Comparison of ENCODE assay signal across 22 mouse cellular contexts in the genomic region with DNA sequence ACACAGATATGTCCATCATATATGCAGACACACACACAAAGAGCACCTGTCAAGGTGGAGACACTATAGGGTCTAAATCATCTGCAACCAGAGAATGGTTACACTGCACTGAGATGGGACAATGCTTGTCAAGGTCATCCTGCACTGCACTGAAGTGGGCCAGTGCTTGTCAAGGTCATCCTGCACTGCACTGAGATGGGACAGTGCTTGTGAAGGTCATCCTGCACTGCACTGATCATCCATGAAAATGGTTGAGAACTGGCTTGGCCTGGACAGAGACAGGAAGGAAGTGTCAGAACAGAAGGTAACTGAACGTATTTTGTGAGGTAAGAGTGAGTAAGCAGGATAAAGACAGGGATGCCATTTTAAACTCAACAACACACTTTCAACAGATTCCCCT.
A peak's percentile ranks its signal among the peaks of the same experiment; 100 is the strongest.
DNase-seq lines count a peak whose midpoint lies in the region; ATAC-seq and TF ChIP-seq lines count a peak whose summit lies in the region.
"Had no signal": no experiment of that assay in that cellular context is flagged by ENCODE, and none has a peak within 500 bp of the region (broad histone marks: within the 10 kb centered on the region; RNA-seq: fewer than 3 reads in every experiment).

No protein-coding gene starts in this region.

- no peaks in the 10 kb centered on the region for H3K4me1 ChIP-seq in hindbrain, embryonic 13.5 days (replicated peaks)
- H3K4me1 ChIP-seq in hindbrain, embryonic 14.5 days (replicated peaks; ENCODE audit: control insufficient read depth, insufficient read depth, low read length): no peaks in the 10 kb centered on the region
- no peaks in the 10 kb centered on the region for H3K4me1 ChIP-seq in kidney, postnatal 0 days (replicated peaks; ENCODE audit: insufficient read depth, low read length)
- H3K4me1 ChIP-seq: forebrain, embryonic 15.5 days; limb, embryonic 13.5 days had no signal

- ATAC-seq in hindbrain, embryonic 13.5 days (ENCODE audit: low FRiP score): 0 out of 2 replicates have a peak, but pooled peaks have one; percentile 29
- ATAC-seq in hindbrain, embryonic 14.5 days (ENCODE audit: low FRiP score): no peak
- 0 out of 2 replicates have a peak, but pooled peaks have one; percentile 41 for ATAC-seq in kidney, postnatal 0 days (replicated peaks; ENCODE audit: low FRiP score, low read depth)
- ATAC-seq: forebrain, embryonic 15.5 days had no signal

- DNase-seq in adrenal gland, postnatal 14 days: peak; percentile 11
- no peak for DNase-seq in adrenal gland, postnatal 36 days
- DNase-seq in hindbrain, embryonic 14.5 days (ENCODE audit: low spot score): no peak
- no peak for DNase-seq in kidney, postnatal 0 days (ENCODE audit: low spot score)
- DNase-seq in kidney, adult 18-20 months: no peak
- DNase-seq in R1 (ENCODE audit: low read depth, low spot score): peak; percentile 68
- DNase-seq in spleen, adult 18-20 months: no peak
- DNase-seq: cerebellum, adult 11-12 months; cerebellum, postnatal 10 days; layer of hippocampus, adult 9-11 months; lung, embryonic 14.5 days; lung, postnatal 36 days; right cerebral cortex, postnatal 14 days; thymus, postnatal 14 days had no signal

- no peak overlapping the region for H3K4me2 ChIP-seq in hindbrain, embryonic 13.5 days
- H3K4me2 ChIP-seq in hindbrain, embryonic 14.5 days (replicated peaks): no peak overlapping the region
- no peak overlapping the region for H3K4me2 ChIP-seq in kidney, postnatal 0 days (ENCODE audit: low read length)
- H3K4me2 ChIP-seq: embryonic facial prominence, embryonic 12.5 days; forebrain, embryonic 15.5 days; heart, embryonic 11.5 days; limb, embryonic 13.5 days; lung, embryonic 14.5 days had no signal

- H3K9me3 ChIP-seq in hindbrain, embryonic 13.5 days: no peaks in the 10 kb centered on the region
- no peaks in the 10 kb centered on the region for H3K9me3 ChIP-seq in hindbrain, embryonic 14.5 days (ENCODE audit: control insufficient read depth, low read length)
- no peaks in the 10 kb centered on the region for H3K9me3 ChIP-seq in kidney, postnatal 0 days (replicated peaks; ENCODE audit: low read length)
- H3K9me3 ChIP-seq: embryonic facial prominence, embryonic 12.5 days; forebrain, embryonic 15.5 days; limb, embryonic 13.5 days; megakaryocyte, embryonic 14.5 days had no signal

- no peak overlapping the region for H3K9ac ChIP-seq in hindbrain, embryonic 13.5 days
- no peak overlapping the region for H3K9ac ChIP-seq in hindbrain, embryonic 14.5 days
- H3K9ac ChIP-seq in kidney, postnatal 0 days (ENCODE audit: low read depth, low read length): no peak overlapping the region
- H3K9ac ChIP-seq: embryonic facial prominence, embryonic 12.5 days; forebrain, embryonic 15.5 days; limb, embryonic 13.5 days; liver, embryonic 14.5 days; lung, embryonic 14.5 days had no signal

- H3K27ac ChIP-seq in hindbrain, embryonic 13.5 days: no peak overlapping the region
- H3K27ac ChIP-seq in hindbrain, embryonic 14.5 days: no peak overlapping the region
- H3K27ac ChIP-seq in kidney, postnatal 0 days: no peak overlapping the region
- H3K27ac ChIP-seq: embryonic facial prominence, embryonic 12.5 days; forebrain, embryonic 15.5 days; limb, embryonic 13.5 days; liver, embryonic 14.5 days had no signal

- H3K4me3 ChIP-seq in hindbrain, embryonic 13.5 days: no peak overlapping the region
- no peak overlapping the region for H3K4me3 ChIP-seq in hindbrain, embryonic 14.5 days (replicated peaks; ENCODE audit: low read length)
- no peak overlapping the region for H3K4me3 ChIP-seq in kidney, postnatal 0 days (replicated peaks; ENCODE audit: low read depth, low read length)
- H3K4me3 ChIP-seq: embryonic facial prominence, embryonic 12.5 days; erythroblast, embryonic 14.5 days; forebrain, embryonic 15.5 days; limb, embryonic 13.5 days had no signal

- 95% methylated on average over 1 of the region's 1 CpGs for WGBS in hindbrain, embryonic 13.5 days
- 85% methylated on average over 1 of the region's 1 CpGs for WGBS in hindbrain, embryonic 14.5 days
- WGBS in kidney, postnatal 0 days: 77% methylated on average over 1 of the region's 1 CpGs

- H3K27me3 ChIP-seq in hindbrain, embryonic 13.5 days: no peaks in the 10 kb centered on the region
- no peaks in the 10 kb centered on the region for H3K27me3 ChIP-seq in hindbrain, embryonic 14.5 days (ENCODE audit: control insufficient read depth, insufficient read depth, low read length)
- no peaks in the 10 kb centered on the region for H3K27me3 ChIP-seq in kidney, postnatal 0 days (ENCODE audit: insufficient read depth, low read length)
- H3K27me3 ChIP-seq: embryonic facial prominence, embryonic 12.5 days; forebrain, embryonic 15.5 days; limb, embryonic 13.5 days; megakaryocyte, embryonic 14.5 days had no signal

- no peak for TF ChIP-seq CTCF in kidney, postnatal 0 days (IDR thresholded peaks at IDR 0.05; ENCODE audit: low read depth)

- peaks cover 9% of the 10 kb centered on the region; the same call in 1 of the 2 replicates for H3K36me3 ChIP-seq in hindbrain, embryonic 13.5 days
- no peaks in the 10 kb centered on the region for H3K36me3 ChIP-seq in hindbrain, embryonic 14.5 days (replicated peaks; ENCODE audit: control insufficient read depth, insufficient read depth)
- 0 out of 2 replicates have a peak, but pooled peaks cover 3% of the 10 kb centered on the region for H3K36me3 ChIP-seq in kidney, postnatal 0 days (ENCODE audit: insufficient read depth, low read length)

Comparison
In these comparisons a context has a peak if more than half of its experiments do, and no peak if none do; other contexts are left out.
1. DNase-seq: peak in adrenal gland, postnatal 14 days (single experiment) and R1 (single experiment); none in adrenal gland, postnatal 36 days (0 of 2), hindbrain, embryonic 14.5 days (single experiment), kidney, postnatal 0 days (single experiment), kidney, adult 18-20 months (single experiment) and spleen, adult 18-20 months (0 of 2).